Mouse (Mus musculus) heart, postnatal 25 days (tissue): Measurements from ENCODE around the gene Etv5. TPM values are rescaled to one million over a fixed set of nuclear protein-coding genes. Genes with fewer than 3 reads are reported as not detected.
A peak's percentile ranks its signal among the peaks of the same experiment; 100 is the strongest.

Experiments used
- DNase-seq: peaks from one replicate; pipeline ENCODE4 v3.0.0; 2022; ENCODE audit warnings: low spot score
- intact Hi-C: fragments of 180-260 bp; cut with DNase I; formaldehyde crosslinking; loops from one replicate; pipeline ENCODE4 v1.15.1; 2025
- total RNA-seq, 2 experiments: library from RNA; stranded (reverse); gene quantifications; 2 replicates each; pipeline ENCODE4 v1.2.3; 2021

The Etv5 gene
- total RNA-seq, 2 experiments from 2014 or later: 12.3 to 12.6 TPM

GRCm38 (mm10) chr16:22431335-22431734, 8.2 kb downstream of the Etv5 start:
- no peak for DNase-seq

GRCm38 (mm10) chr16:22430211-22430951, 9.1 kb downstream of the Etv5 start:
- DNase-seq: no peak
- intact Hi-C loops: no loop called here

More at GRCm38 (mm10) chr16:22431335-22431734, 8.2 kb downstream of the Etv5 start:
- intact Hi-C loops: no loop called here

GRCm38 (mm10) chr16:22429377-22429776, 10.1 kb downstream of the Etv5 start:
- intact Hi-C loops: no loop called here
- DNase-seq: no peak

GRCm38 (mm10) chr16:22428853-22429341, 10.6 kb downstream of the Etv5 start:
- intact Hi-C loops: no loop called here
- peak; percentile 61 for DNase-seq

- DNase-seq: no peak
- intact Hi-C loops: no loop called here
Observed at GRCm38 (mm10) chr16:22426866-22427265, 12.7 kb downstream of the Etv5 start.

- intact Hi-C loops: no loop called here
- no peak for DNase-seq
Observed at GRCm38 (mm10) chr16:22422256-22422655, 17.3 kb downstream of the Etv5 start.

- no peak for DNase-seq
- intact Hi-C loops: no loop called here
Observed at GRCm38 (mm10) chr16:22417931-22418330, 21.6 kb downstream of the Etv5 start.

- DNase-seq: no peak
- intact Hi-C loops: no loop called here
Observed at GRCm38 (mm10) chr16:22417044-22417443, 22.5 kb downstream of the Etv5 start.

- DNase-seq: no peak
- intact Hi-C loops: no loop called here
Observed at GRCm38 (mm10) chr16:22416140-22416848, 23.2 kb downstream of the Etv5 start.

- intact Hi-C loops: no loop called here
Observed at GRCm38 (mm10) chr16:22414205-22414754, 25.2 kb downstream of the Etv5 start.

GRCm38 (mm10) chr16:22412459-22413229, 26.9 kb downstream of the Etv5 start:
- no peak for DNase-seq
- intact Hi-C loops: no loop called here

More at GRCm38 (mm10) chr16:22414205-22414754, 25.2 kb downstream of the Etv5 start:
- DNase-seq: no peak

- DNase-seq: no peak
- intact Hi-C loops: no loop called here
Observed at GRCm38 (mm10) chr16:22411764-22412163, 27.8 kb downstream of the Etv5 start.

GRCm38 (mm10) chr16:22410000-22410399, 29.5 kb downstream of the Etv5 start:
- no peak for DNase-seq
- intact Hi-C loops: no loop called here

GRCm38 (mm10) chr16:22408642-22409360, 30.7 kb downstream of the Etv5 start:
- DNase-seq: no peak
- intact Hi-C loops: no loop called here

GRCm38 (mm10) chr16:22406747-22407146, 32.8 kb downstream of the Etv5 start:
- intact Hi-C loops: no loop called here
- DNase-seq: no peak

GRCm38 (mm10) chr16:22406050-22406449, 33.5 kb downstream of the Etv5 start:
- no peak for DNase-seq
- intact Hi-C loops: no loop called here

GRCm38 (mm10) chr16:22405492-22405891, 34.0 kb downstream of the Etv5 start:
- intact Hi-C loops: no loop called here
- no peak for DNase-seq

GRCm38 (mm10) chr16:22403715-22404114, 35.8 kb downstream of the Etv5 start:
- no peak for DNase-seq
- intact Hi-C loops: no loop called here

GRCm38 (mm10) chr16:22402600-22402999, 36.9 kb downstream of the Etv5 start:
- intact Hi-C loops: no loop called here
- DNase-seq: no peak

GRCm38 (mm10) chr16:22400226-22400625, 39.3 kb downstream of the Etv5 start:
- intact Hi-C loops: no loop called here
- no peak for DNase-seq
